Mouse (Mus musculus) erythroblast, embryonic 14.5 days (primary cell): ENCODE data around the gene Pex5l. TPM values are rescaled to one million over a fixed set of nuclear protein-coding genes. Genes with fewer than 3 reads are reported as not detected.

ENCODE experiments used
- H3K27me3 ChIP-seq: 2 replicates; pipeline ENCODE4 v1.6.1; 2012; ENCODE audit warnings: inconsistent platforms; ENCODE audit not compliant: control insufficient read depth
- H3K36me3 ChIP-seq: 2 replicates; pipeline ENCODE4 v1.6.1; 2012; ENCODE audit warnings: mild to moderate bottlenecking, inconsistent platforms; ENCODE audit not compliant: control insufficient read depth
- H3K4me1 ChIP-seq: 2 replicates; pipeline ENCODE4 v1.6.1; 2012; ENCODE audit warnings: inconsistent platforms; ENCODE audit not compliant: control insufficient read depth
- H3K4me3 ChIP-seq: replicated peaks from 2 replicates; pipeline ENCODE3; 2012; ENCODE audit warnings: moderate library complexity, mild to moderate bottlenecking, inconsistent platforms
- H3K9me3 ChIP-seq: 2 replicates; pipeline ENCODE4 v1.6.1; 2012; ENCODE audit warnings: low read length, inconsistent platforms, mixed read lengths; ENCODE audit not compliant: control insufficient read depth
- GATA1 ChIP-seq: IDR thresholded peaks from 2 replicates; pipeline ENCODE4 v1.6.1; 2012; ENCODE audit warnings: low read length, inconsistent platforms, mixed read lengths
- TAL1 ChIP-seq: IDR thresholded peaks from 3 replicates; pipeline ENCODE4 v1.6.1; 2012; ENCODE audit warnings: low read length, inconsistent platforms, mixed read lengths
- polyA plus RNA-seq: library from polyadenylated mRNA; stranded (reverse); fragments of >175 nt; gene quantifications from 2 replicates; pipeline ENCODE4 v1.2.3, GENCODE M21; 2012

Pex5l gene
- polyA plus RNA-seq, 1 experiment = not detected

DNA sequence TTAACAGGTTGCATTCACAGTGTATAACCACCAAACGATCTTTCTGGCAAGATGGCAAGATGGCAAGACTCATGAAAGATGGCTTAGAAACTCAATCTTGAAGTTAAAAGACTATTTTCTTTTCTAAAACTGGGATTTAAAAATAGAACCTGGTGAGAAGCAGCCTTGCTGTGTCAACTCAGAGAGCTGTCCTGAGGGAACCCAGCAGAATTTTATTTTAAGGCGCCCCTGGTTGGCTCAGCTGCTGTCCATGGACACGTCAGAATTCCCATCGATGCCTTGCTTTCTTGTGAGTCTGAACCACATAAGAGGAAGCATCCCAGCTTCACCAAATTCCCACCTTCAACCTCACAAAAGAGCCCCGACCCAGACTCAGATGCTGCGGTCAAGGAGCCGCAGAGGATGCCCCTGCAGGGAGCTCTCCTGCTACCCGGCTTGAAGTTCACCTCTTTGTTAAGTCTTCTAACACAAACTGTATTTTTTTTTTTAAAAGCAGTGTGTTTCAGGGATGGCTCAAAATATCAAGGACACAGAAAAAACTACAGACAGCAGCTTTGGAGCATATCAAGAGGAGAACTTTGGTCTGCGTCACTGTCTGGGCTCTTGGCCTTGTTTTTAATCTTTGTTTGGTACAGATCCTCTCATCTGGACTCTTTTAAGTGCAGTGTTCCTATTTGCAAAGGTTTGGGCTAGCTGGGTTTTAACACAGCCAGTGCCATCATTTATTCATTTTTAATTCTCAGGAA, 44.3 kb downstream of the Pex5l start:
- Histone ChIP-seq H3K4me3 (no peak overlapping the region), H3K27me3 (no peaks in the 10 kb centered on the region), H3K4me1 (no peaks in the 10 kb centered on the region), H3K36me3 (no peaks in the 10 kb centered on the region), H3K9me3 (no peaks in the 10 kb centered on the region)
- TF ChIP-seq TAL1 = no peak
- TF ChIP-seq GATA1 = no peak

DNA sequence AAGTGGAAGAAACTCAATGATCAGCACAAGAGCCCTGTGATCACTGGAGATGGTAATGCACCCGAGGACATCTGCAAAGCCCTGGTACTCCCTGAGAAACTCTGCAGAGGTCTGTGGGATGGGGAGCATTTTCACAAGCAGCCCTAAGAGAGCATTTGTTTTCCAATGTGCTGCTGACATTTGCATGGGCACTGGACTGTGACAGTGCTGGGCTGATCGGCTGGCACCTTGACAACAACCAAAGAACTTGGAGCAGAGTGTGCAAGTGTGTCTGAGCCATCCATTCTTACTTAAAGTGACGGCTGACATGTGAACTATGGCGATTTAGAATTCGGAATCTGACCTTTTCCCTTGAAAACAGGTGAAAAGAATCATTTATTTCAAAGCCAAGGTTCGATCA, 49.4 kb downstream of the Pex5l start:
- no peak for TF ChIP-seq GATA1
- no peak for TF ChIP-seq TAL1

DNA sequence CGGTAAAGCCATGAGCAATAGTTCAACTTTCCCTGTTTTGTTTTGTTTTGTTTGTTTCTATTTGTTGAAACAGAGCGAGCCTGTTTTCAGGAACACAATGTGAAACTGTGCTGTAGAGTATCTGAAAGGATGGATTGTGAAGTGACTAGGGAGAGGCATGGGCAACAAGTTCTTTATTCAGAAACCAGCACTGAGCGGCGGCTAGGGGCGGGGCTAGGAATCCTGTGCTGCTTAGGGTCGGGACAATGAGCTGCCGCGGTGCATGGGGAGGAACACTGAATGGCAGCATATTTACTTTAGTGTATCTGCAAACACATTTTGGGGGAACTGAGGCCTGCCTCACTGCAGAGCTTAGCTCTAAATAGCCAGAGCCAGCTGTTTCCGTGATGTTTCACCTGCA, 53.0 kb downstream of the Pex5l start:
- H3K4me1 ChIP-seq = no peaks in the 10 kb centered on the region
- H3K36me3 ChIP-seq = no peaks in the 10 kb centered on the region
- no peak overlapping the region for H3K4me3 ChIP-seq
- H3K9me3 ChIP-seq = no peaks in the 10 kb centered on the region
- no peaks in the 10 kb centered on the region for H3K27me3 ChIP-seq
- TF ChIP-seq TAL1 = no peak
- no peak for TF ChIP-seq GATA1

More for the DNA sequence above, 49.4 kb downstream of the Pex5l start:
- no peaks in the 10 kb centered on the region for H3K36me3 ChIP-seq
- H3K9me3 ChIP-seq = no peaks in the 10 kb centered on the region
- no peaks in the 10 kb centered on the region for H3K27me3 ChIP-seq
- no peak overlapping the region for H3K4me3 ChIP-seq
- no peaks in the 10 kb centered on the region for H3K4me1 ChIP-seq

DNA sequence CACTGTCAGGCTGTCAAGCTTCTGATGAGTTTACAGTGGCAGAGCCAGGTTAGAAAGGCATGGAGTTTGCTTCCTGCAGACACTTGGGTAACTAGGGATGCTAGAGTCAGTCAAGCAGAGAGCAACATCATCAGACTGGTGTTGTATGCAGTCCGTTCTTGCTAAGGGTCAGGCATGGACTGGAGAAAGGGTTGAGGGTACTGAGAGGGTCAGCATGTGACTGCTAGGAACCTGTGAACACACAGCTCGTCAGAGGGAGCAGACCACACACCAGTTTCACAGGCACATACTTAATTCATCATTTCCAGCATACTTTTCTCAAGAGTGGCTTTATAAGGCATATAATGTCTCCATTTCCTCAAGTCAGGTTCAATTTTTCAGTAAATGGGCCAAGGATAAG, 53.6 kb downstream of the Pex5l start:
- Histone ChIP-seq H3K9me3 (no peaks in the 10 kb centered on the region), H3K27me3 (no peaks in the 10 kb centered on the region), H3K4me3 (no peak overlapping the region), H3K36me3 (no peaks in the 10 kb centered on the region), H3K4me1 (no peaks in the 10 kb centered on the region)
- no peak for TF ChIP-seq GATA1
- TF ChIP-seq TAL1 = no peak

DNA sequence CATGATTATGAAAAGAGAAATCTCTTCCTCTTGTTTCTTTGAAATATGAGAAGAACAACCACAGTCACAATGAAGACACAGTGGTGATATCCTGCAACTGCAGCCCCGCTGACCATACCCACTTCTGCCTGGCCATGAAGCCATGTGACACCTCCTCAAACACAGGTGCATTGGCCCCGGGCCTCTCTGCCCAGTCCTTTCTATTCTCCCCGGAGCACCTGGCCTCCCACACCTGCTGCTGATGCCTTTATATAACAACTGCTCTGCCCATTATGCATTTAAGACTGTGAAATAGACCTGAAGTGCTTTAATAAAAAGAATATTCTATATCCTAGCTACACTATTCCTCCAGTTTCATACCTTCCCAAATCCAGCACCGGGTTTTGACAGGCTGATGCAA, 54.8 kb downstream of the Pex5l start:
- H3K36me3 ChIP-seq = no peaks in the 10 kb centered on the region
- H3K4me3 ChIP-seq = no peak overlapping the region
- no peaks in the 10 kb centered on the region for H3K9me3 ChIP-seq
- no peaks in the 10 kb centered on the region for H3K4me1 ChIP-seq
- H3K27me3 ChIP-seq = no peaks in the 10 kb centered on the region
- no peak for TF ChIP-seq GATA1
- no peak for TF ChIP-seq TAL1

DNA sequence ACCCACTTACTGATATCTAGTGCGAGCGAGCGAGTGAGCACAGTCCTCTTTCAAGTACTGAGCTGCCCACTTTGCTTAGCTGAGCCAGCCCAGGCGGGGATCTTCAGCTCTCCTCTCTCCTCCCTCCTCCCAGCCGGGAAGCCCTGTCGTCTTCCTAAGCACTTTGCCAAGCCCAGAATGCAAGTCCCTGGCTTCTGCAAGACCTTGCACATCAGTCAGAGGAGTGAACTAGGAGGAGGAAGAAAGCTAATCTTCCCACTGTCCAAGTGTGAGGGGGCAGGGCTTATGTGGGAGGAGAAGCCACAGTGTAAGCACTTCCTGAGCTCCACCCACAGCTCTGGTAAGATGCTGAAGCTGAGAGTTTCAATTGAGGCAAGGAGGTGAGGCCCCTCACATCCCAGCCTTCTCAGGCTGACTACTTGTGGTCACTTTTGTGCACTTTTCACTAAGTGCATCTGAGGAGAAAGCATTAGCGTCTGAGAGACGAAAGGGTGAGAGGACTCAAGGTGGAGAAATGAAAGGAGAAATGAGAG, 60.2 kb downstream of the Pex5l start:
- TF ChIP-seq TAL1 (no peak), GATA1 (no peak)
- H3K9me3 ChIP-seq = no peaks in the 10 kb centered on the region
- H3K27me3 ChIP-seq = no peaks in the 10 kb centered on the region
- no peaks in the 10 kb centered on the region for H3K4me1 ChIP-seq
- H3K4me3 ChIP-seq = no peak overlapping the region
- no peaks in the 10 kb centered on the region for H3K36me3 ChIP-seq

DNA sequence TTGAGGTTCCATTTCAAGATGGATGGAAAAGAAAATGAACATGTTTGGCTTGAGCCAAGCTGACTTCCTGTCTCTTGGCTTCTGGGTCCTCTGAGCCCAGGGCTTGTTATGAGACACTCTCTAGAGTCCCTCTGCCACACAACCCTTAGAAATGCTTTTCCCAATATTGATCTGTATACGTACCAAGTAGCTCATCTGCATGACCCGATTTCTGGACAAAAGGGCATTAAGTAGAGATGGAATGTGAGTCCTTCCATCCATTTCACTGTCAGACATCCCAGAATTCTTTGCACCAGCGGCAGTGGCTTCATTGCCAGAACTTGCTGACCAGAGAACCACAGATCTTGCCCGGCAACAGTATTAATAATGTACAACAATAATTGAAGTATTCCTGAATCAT, 61.3 kb downstream of the Pex5l start:
- Histone ChIP-seq H3K4me3 (no peak overlapping the region), H3K9me3 (no peaks in the 10 kb centered on the region), H3K4me1 (no peaks in the 10 kb centered on the region), H3K27me3 (no peaks in the 10 kb centered on the region), H3K36me3 (no peaks in the 10 kb centered on the region)
- TF ChIP-seq GATA1 (no peak), TAL1 (no peak)

DNA sequence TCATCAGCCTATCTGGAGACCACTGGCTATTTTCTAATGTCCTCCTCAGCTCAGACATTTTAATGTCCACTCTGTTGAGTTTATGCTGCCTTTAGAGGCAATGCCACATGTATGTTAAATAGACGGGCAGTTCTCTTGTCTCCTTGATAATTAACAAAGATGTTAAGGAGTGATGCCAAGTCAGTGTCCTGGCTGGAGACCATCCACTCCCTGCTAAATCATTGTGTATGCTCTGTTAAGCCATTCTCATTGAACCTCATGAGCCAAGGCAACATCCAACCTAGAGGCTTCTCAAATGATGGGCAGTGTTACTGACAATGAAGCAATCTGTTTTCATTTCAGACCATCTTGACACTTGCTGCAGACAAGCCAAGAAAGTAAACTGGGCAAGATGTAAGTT, 63.4 kb downstream of the Pex5l start:
- TF ChIP-seq TAL1 (no peak), GATA1 (no peak)
- no peak overlapping the region for H3K4me3 ChIP-seq
- H3K9me3 ChIP-seq = no peaks in the 10 kb centered on the region
- no peaks in the 10 kb centered on the region for H3K4me1 ChIP-seq
- no peaks in the 10 kb centered on the region for H3K36me3 ChIP-seq
- no peaks in the 10 kb centered on the region for H3K27me3 ChIP-seq

DNA sequence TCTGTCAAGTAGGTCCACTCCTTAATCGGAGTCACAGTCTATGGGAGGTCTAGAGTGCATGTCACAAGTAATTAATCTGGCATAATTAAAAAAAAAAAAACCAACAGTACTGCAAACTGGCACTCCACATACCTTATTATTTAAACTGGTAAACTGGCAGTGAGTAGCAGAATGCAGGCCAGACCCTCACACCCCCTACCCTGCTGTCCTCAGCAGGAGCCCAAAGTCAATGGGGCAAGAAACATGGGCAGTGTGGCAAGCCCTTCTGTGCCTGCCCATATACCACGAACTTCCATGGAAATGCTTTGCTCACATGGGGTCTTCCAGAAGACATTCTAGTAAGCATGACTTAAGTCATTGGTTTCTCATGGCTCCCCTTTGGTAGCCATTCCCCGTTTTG, 63.9 kb downstream of the Pex5l start:
- Histone ChIP-seq H3K4me1 (no peaks in the 10 kb centered on the region), H3K4me3 (no peak overlapping the region), H3K27me3 (no peaks in the 10 kb centered on the region), H3K36me3 (no peaks in the 10 kb centered on the region), H3K9me3 (no peaks in the 10 kb centered on the region)
- TF ChIP-seq TAL1 (no peak), GATA1 (no peak)

DNA sequence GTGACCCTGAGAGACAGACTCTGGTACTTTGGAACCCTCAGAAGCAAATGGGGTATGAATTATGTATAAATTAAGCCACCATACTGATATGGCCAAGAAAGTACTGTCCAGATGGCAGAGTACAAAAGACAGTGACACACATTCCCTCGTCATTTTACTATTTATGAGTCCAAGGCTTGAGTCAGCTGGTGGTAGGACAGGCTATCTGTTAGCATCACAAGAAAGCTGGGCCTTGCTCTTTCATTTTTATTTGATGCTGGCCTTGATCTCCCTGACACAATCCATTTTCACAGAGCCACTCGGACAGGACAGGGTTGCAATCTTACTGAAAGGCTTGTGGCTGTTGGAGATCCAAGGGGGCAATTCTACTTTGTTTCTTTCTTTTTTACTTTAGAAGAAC, 67.4 kb downstream of the Pex5l start:
- Histone ChIP-seq H3K27me3 (no peaks in the 10 kb centered on the region), H3K4me1 (no peaks in the 10 kb centered on the region), H3K4me3 (no peak overlapping the region), H3K36me3 (no peaks in the 10 kb centered on the region), H3K9me3 (no peaks in the 10 kb centered on the region)
- TF ChIP-seq TAL1 (no peak), GATA1 (no peak)
